Mouse (Mus musculus) forebrain, embryonic 12.5 days (tissue): ENCODE results near the gene Scrn2. TPM values are rescaled to one million over a fixed set of nuclear protein-coding genes. Genes with fewer than 3 reads are reported as not detected.

Source experiments
- ATAC-seq: fragments of 200-750 bp; cut with Nextera tagmentation; 2 replicates; pipeline ENCODE4 v1.8.0; 2017; ENCODE audit warnings: moderate TSS enrichment; ENCODE audit not compliant: low FRiP score
- H3K27ac ChIP-seq: fragments of 300-500 bp; sonication (generic); 2 replicates; pipeline ENCODE4 v1.5.1; 2016; ENCODE audit warnings: mild to moderate bottlenecking
- H3K27me3 ChIP-seq: fragments of 300-500 bp; sonication (generic); 2 replicates; pipeline ENCODE4 v1.6.1; 2016; ENCODE audit warnings: mild to moderate bottlenecking
- H3K36me3 ChIP-seq: fragments of 300-500 bp; sonication (generic); replicated peaks from 2 replicates; pipeline ENCODE4 v1.6.1; 2016; ENCODE audit warnings: mild to moderate bottlenecking
- H3K4me1 ChIP-seq: fragments of 300-500 bp; sonication (generic); 2 replicates; pipeline ENCODE4 v1.6.1; 2016
- H3K4me2 ChIP-seq: fragments of 300-500 bp; sonication (generic); 2 replicates; pipeline ENCODE4 v1.6.1; 2016; ENCODE audit warnings: mild to moderate bottlenecking, moderate library complexity
- H3K4me3 ChIP-seq: fragments of 300-500 bp; sonication (generic); replicated peaks from 2 replicates; pipeline ENCODE4 v1.5.1; 2016; ENCODE audit warnings: mild to moderate bottlenecking
- H3K9ac ChIP-seq: fragments of 300-500 bp; sonication (generic); 2 replicates; pipeline ENCODE4 v1.6.1; 2016; ENCODE audit warnings: mild to moderate bottlenecking
- H3K9me3 ChIP-seq: fragments of 300-500 bp; sonication (generic); 2 replicates; pipeline ENCODE4 v1.6.1; 2016
- WGBS: fragments of 180-500 bp; shearing (Covaris S2); methylation state at CpG from one replicate; pipeline ENCODE4 v1.1.7; 2016; 5-methylcytosine and 5-hydroxymethylcytosine counted together
- polyA plus RNA-seq: library from polyadenylated mRNA; unstranded; fragments of >200 nt; fragmentation: Nextera tagmentation; extraction: Ambion mirVana; gene quantifications from 2 replicates; pipeline ENCODE4 v1.2.1, GENCODE M21; 2016

The Scrn2 gene
- polyA plus RNA-seq, 1 experiment from 2014 or later: 28.0 TPM

GRCm38 (mm10) chr11:97065538-97066295 lies 36.0 kb downstream of the Scrn2 start:
- no peaks in the 10 kb centered on the region for H3K9me3 ChIP-seq
- peaks cover 26% of the 10 kb centered on the region for H3K36me3 ChIP-seq
- peaks cover 12% of the 10 kb centered on the region for H3K4me1 ChIP-seq
- H3K27ac ChIP-seq: no peak overlapping the region
- ATAC-seq: no peak
- no peak overlapping the region for H3K4me2 ChIP-seq
- H3K27me3 ChIP-seq: peaks cover 6% of the 10 kb centered on the region; the same call in 1 of the 2 replicates
- H3K4me3 ChIP-seq: no peak overlapping the region
- WGBS: 92% methylated on average over 12 of the region's 12 CpGs
- no peak overlapping the region for H3K9ac ChIP-seq

GRCm38 (mm10) chr11:97066656-97067360 lies 37.1 kb downstream of the Scrn2 start:
- Histone ChIP-seq H3K4me3 (no peak overlapping the region), H3K27ac (no peak overlapping the region), H3K9me3 (no peaks in the 10 kb centered on the region), H3K4me2 (no peak overlapping the region), H3K9ac (no peak overlapping the region), H3K27me3 (no peaks in the 10 kb centered on the region), H3K4me1 (peaks cover 12% of the 10 kb centered on the region), H3K36me3 (peaks cover 16% of the 10 kb centered on the region)
- WGBS: 45% methylated on average over 22 of the region's 22 CpGs
- ATAC-seq: no peak

GRCm38 (mm10) chr11:97069333-97069732 lies 39.6 kb downstream of the Scrn2 start:
- Histone ChIP-seq H3K9me3 (no peaks in the 10 kb centered on the region), H3K27ac (no peak overlapping the region), H3K9ac (no peak overlapping the region), H3K4me2 (no peak overlapping the region), H3K36me3 (peaks cover 16% of the 10 kb centered on the region), H3K4me1 (no peaks in the 10 kb centered on the region), H3K27me3 (no peaks in the 10 kb centered on the region), H3K4me3 (no peak overlapping the region)
- 88% methylated on average over 1 of the region's 1 CpGs for WGBS
- no peak for ATAC-seq

GRCm38 (mm10) chr11:97069770-97070169 lies 40.0 kb downstream of the Scrn2 start:
- no peaks in the 10 kb centered on the region for H3K4me1 ChIP-seq
- peaks cover 14% of the 10 kb centered on the region for H3K36me3 ChIP-seq
- H3K27ac ChIP-seq: no peak overlapping the region
- H3K4me2 ChIP-seq: no peak overlapping the region
- H3K27me3 ChIP-seq: no peaks in the 10 kb centered on the region
- 83% methylated on average over 2 of the region's 2 CpGs for WGBS
- H3K4me3 ChIP-seq: no peak overlapping the region
- ATAC-seq: no peak
- H3K9me3 ChIP-seq: no peaks in the 10 kb centered on the region
- no peak overlapping the region for H3K9ac ChIP-seq

GRCm38 (mm10) chr11:97071129-97071528 lies 41.4 kb downstream of the Scrn2 start:
- H3K4me2 ChIP-seq: no peak overlapping the region
- H3K36me3 ChIP-seq: peaks cover 14% of the 10 kb centered on the region
- no peak overlapping the region for H3K4me3 ChIP-seq
- H3K27me3 ChIP-seq: no peaks in the 10 kb centered on the region
- no peak for ATAC-seq
- no peak overlapping the region for H3K9ac ChIP-seq
- 65% methylated on average over 1 of the region's 1 CpGs for WGBS
- no peaks in the 10 kb centered on the region for H3K4me1 ChIP-seq
- no peak overlapping the region for H3K27ac ChIP-seq
- H3K9me3 ChIP-seq: no peaks in the 10 kb centered on the region

- Histone ChIP-seq H3K27ac (no peak overlapping the region), H3K36me3 (peaks cover 10% of the 10 kb centered on the region), H3K9me3 (no peaks in the 10 kb centered on the region), H3K27me3 (no peaks in the 10 kb centered on the region), H3K4me1 (no peaks in the 10 kb centered on the region), H3K4me3 (no peak overlapping the region), H3K9ac (no peak overlapping the region), H3K4me2 (no peak overlapping the region)
- no peak for ATAC-seq
- whole genome bisulfite sequencing: 36% methylated on average over 3 of the region's 3 CpGs
These were observed 42.8 kb downstream of the Scrn2 start for GRCm38 (mm10) chr11:97072533-97072932.

- no peak for ATAC-seq
- no peaks in the 10 kb centered on the region for H3K9me3 ChIP-seq
These were observed 44.5 kb downstream of the Scrn2 start for GRCm38 (mm10) chr11:97074235-97074634.

GRCm38 (mm10) chr11:97078751-97079150 lies 49.0 kb downstream of the Scrn2 start:
- ATAC-seq: no peak
- peaks cover 12% of the 10 kb centered on the region for H3K27me3 ChIP-seq
- WGBS: 54% methylated on average over 4 of the region's 4 CpGs
- H3K9ac ChIP-seq: no peak overlapping the region
- H3K4me2 ChIP-seq: no peak overlapping the region
- H3K27ac ChIP-seq: no peak overlapping the region
- peaks cover 9% of the 10 kb centered on the region; the same call in 1 of the 2 replicates for H3K4me1 ChIP-seq
- H3K9me3 ChIP-seq: no peaks in the 10 kb centered on the region
- no peaks in the 10 kb centered on the region for H3K36me3 ChIP-seq
- no peak overlapping the region for H3K4me3 ChIP-seq

More at GRCm38 (mm10) chr11:97074235-97074634, 44.5 kb downstream of the Scrn2 start:
- Histone ChIP-seq H3K27ac (no peak overlapping the region), H3K27me3 (no peaks in the 10 kb centered on the region), H3K9ac (no peak overlapping the region), H3K4me3 (no peak overlapping the region), H3K4me1 (no peaks in the 10 kb centered on the region), H3K36me3 (no peaks in the 10 kb centered on the region), H3K4me2 (no peak overlapping the region)
- 70% methylated on average over 8 of the region's 8 CpGs for WGBS

- Histone ChIP-seq H3K9me3 (no peaks in the 10 kb centered on the region), H3K9ac (no peak overlapping the region), H3K27me3 (peaks cover 20% of the 10 kb centered on the region), H3K4me2 (no peak overlapping the region), H3K27ac (no peak overlapping the region), H3K36me3 (no peaks in the 10 kb centered on the region), H3K4me3 (no peak overlapping the region), H3K4me1 (peaks cover 10% of the 10 kb centered on the region; the same call in 1 of the 2 replicates)
- 9% methylated on average over 9 of the region's 9 CpGs for WGBS
- no peak for ATAC-seq
These were observed 50.6 kb downstream of the Scrn2 start for GRCm38 (mm10) chr11:97080291-97080690.

GRCm38 (mm10) chr11:97082977-97083376 lies 53.2 kb downstream of the Scrn2 start:
- WGBS: 51% methylated on average over 11 of the region's 11 CpGs
- no peaks in the 10 kb centered on the region for H3K36me3 ChIP-seq
- 0 out of 2 replicates have a peak, but pooled peaks cover 2% of the 10 kb centered on the region for H3K9me3 ChIP-seq
- no peak for ATAC-seq
- peaks cover 20% of the 10 kb centered on the region for H3K27me3 ChIP-seq
- no peak overlapping the region for H3K9ac ChIP-seq
- H3K27ac ChIP-seq: no peak overlapping the region
- peaks cover 10% of the 10 kb centered on the region; the same call in 1 of the 2 replicates for H3K4me1 ChIP-seq
- no peak overlapping the region for H3K4me2 ChIP-seq
- H3K4me3 ChIP-seq: no peak overlapping the region
